Mouse (Mus musculus): Measurements from ENCODE around the gene Txn1. TPM values are rescaled to one million over a fixed set of nuclear protein-coding genes. Genes with fewer than 3 reads are reported as not detected.

Txn1 gene
- polyA plus RNA-seq, 1 experiment, result 381 TPM

DNA sequence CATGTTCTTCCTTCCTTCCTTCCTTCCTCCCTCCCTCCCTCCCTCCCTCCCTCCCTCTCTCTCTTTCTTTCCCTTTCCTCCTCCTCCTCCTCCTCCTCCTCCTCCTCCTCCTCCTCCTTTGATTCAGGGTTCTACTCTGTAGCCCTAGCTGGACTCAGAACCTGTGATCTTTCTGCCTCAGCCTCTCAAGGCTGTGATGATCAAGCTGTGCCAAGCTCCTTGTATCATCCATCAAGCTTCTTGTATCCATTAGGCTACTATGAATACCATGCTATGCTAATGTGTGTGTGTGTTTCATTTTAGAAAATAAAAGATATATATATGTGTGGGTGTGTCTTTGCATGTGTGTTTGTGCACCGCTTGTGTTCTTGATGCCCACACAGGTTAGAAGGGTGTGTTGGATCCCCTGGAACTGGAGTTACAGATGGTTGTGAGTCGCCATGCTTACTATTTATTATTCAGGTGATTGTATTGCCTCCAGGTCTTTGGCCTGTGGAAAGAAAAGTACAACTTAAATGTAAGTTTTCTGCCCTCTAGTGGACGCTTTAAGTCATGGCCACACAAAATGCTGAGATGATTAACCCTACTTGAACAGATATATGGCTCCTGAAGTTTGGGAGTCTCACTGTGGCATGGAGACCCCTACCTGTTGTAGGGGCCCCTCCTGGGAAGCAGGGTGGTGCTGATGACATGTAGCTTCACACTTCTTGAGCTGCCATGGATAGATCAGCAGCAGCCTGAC lies 28.6 kb downstream of the Txn1 start:
- Histone ChIP-seq H3K36me3 (ENCODE audit: control insufficient read depth, insufficient read depth) (no peaks in the 10 kb centered on the region), H3K27me3 (ENCODE audit: control insufficient read depth, insufficient read depth, insufficient read length) (no peaks in the 10 kb centered on the region), H3K4me2 (ENCODE audit: low read depth) (no peak overlapping the region), H3K4me3 (no peak overlapping the region), H3K79me2 (ENCODE audit: control insufficient read depth, insufficient read depth) (no peaks in the 10 kb centered on the region), H3ac (ENCODE audit: control insufficient read depth, insufficient read length) (no peak overlapping the region)
- no peak for TF ChIP-seq CEBPB (IDR thresholded peaks at IDR 0.05; ENCODE audit: insufficient read depth, poor library complexity, severe bottlenecking)
- no peak for TF ChIP-seq MYOG (IDR thresholded peaks at IDR 0.05; ENCODE audit: control insufficient read depth in 1 of 3, insufficient read depth in 1 of 3, insufficient read length in 2 of 3, low read depth in 2 of 3)
- TF ChIP-seq SRF (IDR thresholded peaks at IDR 0.05; ENCODE audit: control insufficient read depth, insufficient read length, low read depth), result no peak
- TF ChIP-seq TCF3 (IDR thresholded peaks at IDR 0.05; ENCODE audit: insufficient read length, low read depth), result no peak
- no peak for TF ChIP-seq REST (IDR thresholded peaks at IDR 0.05; ENCODE audit: insufficient read depth, insufficient read length)
- TF ChIP-seq USF1 (IDR thresholded peaks at IDR 0.05; ENCODE audit: low read depth), result no peak
- TF ChIP-seq E2F4 (IDR thresholded peaks at IDR 0.05; ENCODE audit: insufficient read depth), result no peak
- TF ChIP-seq MAX (IDR thresholded peaks at IDR 0.05; ENCODE audit: low read depth), result no peak
- TF ChIP-seq TCF12 (IDR thresholded peaks at IDR 0.05; ENCODE audit: insufficient read depth, poor library complexity, severe bottlenecking), result no peak
- TF ChIP-seq POLR2AphosphoS2 (IDR thresholded peaks at IDR 0.05; ENCODE audit: insufficient read length, low read depth), result no peak
- TF ChIP-seq MYOD1 (IDR thresholded peaks at IDR 0.05; ENCODE audit: control insufficient read depth in 1 of 3, insufficient read length in 2 of 3, low read depth in 2 of 3), result no peak
- TF ChIP-seq POLR2A (IDR thresholded peaks at IDR 0.05; ENCODE audit: insufficient read length, low read depth), result no peak

DNA sequence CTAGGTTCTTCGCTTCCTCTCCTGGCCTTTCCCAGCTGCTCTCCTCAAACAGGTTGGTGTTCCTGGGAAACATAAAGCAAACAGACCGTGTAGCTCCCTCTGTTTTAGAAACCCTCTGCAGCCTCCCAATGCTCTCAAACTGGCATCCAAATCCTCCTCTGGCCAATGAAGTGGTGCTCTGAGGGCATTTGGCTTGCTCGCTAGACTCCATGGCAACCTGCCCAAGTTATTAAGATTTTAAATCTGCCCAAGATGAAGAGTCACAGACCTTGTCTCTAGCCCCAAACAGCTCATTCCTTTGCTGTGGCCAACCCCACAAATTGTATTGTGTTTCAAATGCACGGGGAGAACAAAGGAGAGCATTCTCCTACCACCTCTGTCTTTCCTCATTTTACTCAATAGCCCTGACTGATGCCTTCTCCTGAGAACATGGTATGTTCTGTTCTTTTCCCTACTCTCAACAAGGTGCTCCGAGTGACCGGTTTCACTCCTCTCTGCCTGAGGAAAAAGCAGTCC lies 31.6 kb downstream of the Txn1 start:
- Histone ChIP-seq H3K79me2 (ENCODE audit: control insufficient read depth, insufficient read depth) (no peaks in the 10 kb centered on the region), H3ac (ENCODE audit: control insufficient read depth, insufficient read length) (no peak overlapping the region), H3K4me2 (ENCODE audit: low read depth) (no peak overlapping the region), H3K27me3 (ENCODE audit: control insufficient read depth, insufficient read depth, insufficient read length) (no peaks in the 10 kb centered on the region), H3K4me3 (no peak overlapping the region), H3K36me3 (ENCODE audit: control insufficient read depth, insufficient read depth) (no peaks in the 10 kb centered on the region)
- TF ChIP-seq SRF (IDR thresholded peaks at IDR 0.05; ENCODE audit: control insufficient read depth, insufficient read length, low read depth), result no peak
- TF ChIP-seq REST (IDR thresholded peaks at IDR 0.05; ENCODE audit: insufficient read depth, insufficient read length), result no peak
- TF ChIP-seq MYOG (IDR thresholded peaks at IDR 0.05; ENCODE audit: control insufficient read depth in 1 of 3, insufficient read depth in 1 of 3, insufficient read length in 2 of 3, low read depth in 2 of 3), result no peak
- no peak for TF ChIP-seq USF1 (IDR thresholded peaks at IDR 0.05; ENCODE audit: low read depth)
- TF ChIP-seq POLR2A (IDR thresholded peaks at IDR 0.05; ENCODE audit: insufficient read length, low read depth), result no peak
- TF ChIP-seq MYOD1 (IDR thresholded peaks at IDR 0.05; ENCODE audit: control insufficient read depth in 1 of 3, insufficient read length in 2 of 3, low read depth in 2 of 3), result no peak
- TF ChIP-seq E2F4 (IDR thresholded peaks at IDR 0.05; ENCODE audit: insufficient read depth), result no peak
- TF ChIP-seq TCF12 (IDR thresholded peaks at IDR 0.05; ENCODE audit: insufficient read depth, poor library complexity, severe bottlenecking), result no peak
- TF ChIP-seq POLR2AphosphoS2 (IDR thresholded peaks at IDR 0.05; ENCODE audit: insufficient read length, low read depth), result no peak
- TF ChIP-seq TCF3 (IDR thresholded peaks at IDR 0.05; ENCODE audit: insufficient read length, low read depth), result no peak
- TF ChIP-seq MAX (IDR thresholded peaks at IDR 0.05; ENCODE audit: low read depth), result no peak
- no peak for TF ChIP-seq CEBPB (IDR thresholded peaks at IDR 0.05; ENCODE audit: insufficient read depth, poor library complexity, severe bottlenecking)

DNA sequence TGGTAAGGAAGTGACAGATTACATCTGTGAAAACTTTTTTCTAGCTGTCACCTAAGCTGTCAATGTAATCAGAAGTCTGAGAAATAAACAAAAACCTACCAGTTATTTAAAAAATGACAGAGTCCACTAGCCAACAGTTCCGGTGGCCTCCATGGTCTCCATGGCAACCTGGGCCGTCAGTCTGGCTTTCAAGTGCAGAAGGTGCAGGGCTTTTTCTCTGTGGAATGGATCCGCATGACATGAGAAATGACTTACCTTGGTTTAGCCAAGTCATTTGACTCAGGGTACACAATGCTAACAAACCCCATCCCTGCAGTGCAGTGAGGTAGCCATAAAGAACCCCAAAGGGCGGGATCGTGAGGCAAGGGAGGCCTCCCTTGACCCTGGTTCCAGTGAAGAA lies 34.0 kb downstream of the Txn1 start:
- TF ChIP-seq MAX (IDR thresholded peaks at IDR 0.05; ENCODE audit: low read depth) (no peak), TCF3 (IDR thresholded peaks at IDR 0.05; ENCODE audit: insufficient read length, low read depth) (no peak), USF1 (IDR thresholded peaks at IDR 0.05; ENCODE audit: low read depth) (no peak)
- no peak overlapping the region for H3ac ChIP-seq (ENCODE audit: control insufficient read depth, insufficient read length)
- no peak overlapping the region for H3K4me3 ChIP-seq
- no peaks in the 10 kb centered on the region for H3K79me2 ChIP-seq (ENCODE audit: control insufficient read depth, insufficient read depth)
- H3K27me3 ChIP-seq (ENCODE audit: control insufficient read depth, insufficient read depth, insufficient read length), result no peaks in the 10 kb centered on the region
- H3K4me2 ChIP-seq (ENCODE audit: low read depth), result no peak overlapping the region
- H3K36me3 ChIP-seq (ENCODE audit: control insufficient read depth, insufficient read depth), result no peaks in the 10 kb centered on the region

DNA sequence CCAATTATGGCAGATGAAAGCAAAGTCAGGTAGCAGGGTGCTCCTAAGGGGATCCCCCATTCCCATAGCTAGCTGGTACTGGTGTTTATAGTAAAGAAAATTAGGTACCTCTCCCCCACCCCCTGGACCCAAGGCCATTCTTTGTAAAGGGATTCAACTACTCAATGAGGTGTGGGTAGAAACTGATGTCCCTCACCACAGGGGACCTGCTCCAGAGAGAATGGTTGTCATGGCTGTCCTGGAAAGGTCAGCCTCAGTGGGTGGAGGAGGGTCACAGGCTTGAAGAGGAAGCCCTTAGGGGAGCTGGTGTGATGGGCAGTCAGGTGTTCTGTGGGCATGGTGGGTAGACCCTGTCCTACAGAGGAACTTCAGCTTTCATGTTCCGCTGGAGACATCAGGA lies 35.7 kb downstream of the Txn1 start:
- H3K27me3 ChIP-seq (ENCODE audit: control insufficient read depth, insufficient read depth, insufficient read length), result no peaks in the 10 kb centered on the region
- H3K4me2 ChIP-seq (ENCODE audit: low read depth), result no peak overlapping the region
- H3ac ChIP-seq (ENCODE audit: control insufficient read depth, insufficient read length), result no peak overlapping the region
- H3K79me2 ChIP-seq (ENCODE audit: control insufficient read depth, insufficient read depth), result no peaks in the 10 kb centered on the region
- H3K4me3 ChIP-seq, result no peak overlapping the region
- H3K36me3 ChIP-seq (ENCODE audit: control insufficient read depth, insufficient read depth), result no peaks in the 10 kb centered on the region
- TF ChIP-seq CEBPB (IDR thresholded peaks at IDR 0.05; ENCODE audit: insufficient read depth, poor library complexity, severe bottlenecking) (no peak), TCF12 (IDR thresholded peaks at IDR 0.05; ENCODE audit: insufficient read depth, poor library complexity, severe bottlenecking) (no peak), MAX (IDR thresholded peaks at IDR 0.05; ENCODE audit: low read depth) (no peak)
